Mouse (Mus musculus) cerebellum, adult 2 months (tissue): Measurements from ENCODE around the gene Scamp1. TPM values are rescaled to one million over a fixed set of nuclear protein-coding genes. Genes with fewer than 3 reads are reported as not detected.

Source experiments
- DNase-seq, 2 experiments: peaks; one replicate each; pipeline ENCODE4 v3.0.0; 2021
- H3K27ac ChIP-seq: fragments of 200-500 bp; 2 replicates; pipeline ENCODE4 v1.5.1; 2012; ENCODE audit warnings: low read length, control low read depth, inconsistent platforms; ENCODE audit not compliant: insufficient read depth
- H3K27me3 ChIP-seq: fragments of 200-500 bp; 2 replicates; pipeline ENCODE4 v1.6.1; 2012; ENCODE audit warnings: inconsistent platforms, mild to moderate bottlenecking, low read length, moderate library complexity; ENCODE audit not compliant: control insufficient read depth, insufficient read depth
- H3K4me1 ChIP-seq: fragments of 200-500 bp; 2 replicates; pipeline ENCODE4 v1.6.1; 2011; ENCODE audit warnings: low read length; ENCODE audit not compliant: control insufficient read depth, insufficient read depth
- H3K4me3 ChIP-seq: fragments of 200-500 bp; replicated peaks from 2 replicates; pipeline ENCODE3; 2011; ENCODE audit warnings: mild to moderate bottlenecking, low read depth, low read length, control low read depth; ENCODE audit not compliant: insufficient read depth
- CTCF ChIP-seq: fragments of 200-500 bp; IDR thresholded peaks from 2 replicates; pipeline ENCODE4 v1.5.1; 2011; ENCODE audit warnings: low read depth, mild to moderate bottlenecking, control low read depth, low read length, moderate library complexity, borderline replicate concordance; ENCODE audit not compliant: insufficient read depth
- POLR2A ChIP-seq: fragments of 200-500 bp; IDR thresholded peaks from 2 replicates; pipeline ENCODE4 v1.6.1; 2011; ENCODE audit warnings: low read length, control low read depth, borderline replicate concordance; ENCODE audit not compliant: insufficient read depth
- WGBS: fragments of 180-500 bp; shearing (Covaris S2); methylation state at CpG from one replicate; pipeline ENCODE4 v1.1.7; 2018; 5-methylcytosine and 5-hydroxymethylcytosine counted together
- polyA plus RNA-seq: library from polyadenylated mRNA; depleted of rRNA; stranded (reverse); fragments of >200 nt; gene quantifications from 2 replicates; pipeline ENCODE4 v1.2.3, GENCODE M21; 2012

Gene Scamp1
- polyA plus RNA-seq, 1 experiment = 101 TPM

GRCm38 (mm10) chr13:94212179-94212578 lies 73.5 kb downstream of the Scamp1 start:
- TF ChIP-seq POLR2A (no peak), CTCF (no peak)
- DNase-seq = no peak
- Histone ChIP-seq H3K27ac (no peak overlapping the region), H3K27me3 (no peaks in the 10 kb centered on the region), H3K4me3 (no peak overlapping the region), H3K4me1 (no peaks in the 10 kb centered on the region)
- 97% methylated on average over 2 of the region's 2 CpGs for WGBS

- Histone ChIP-seq H3K27ac (no peak overlapping the region), H3K4me1 (no peaks in the 10 kb centered on the region), H3K27me3 (no peaks in the 10 kb centered on the region), H3K4me3 (no peak overlapping the region)
- 50% methylated on average over 6 of the region's 6 CpGs for WGBS
- no peak for TF ChIP-seq CTCF
- TF ChIP-seq POLR2A = no peak
- DNase-seq = no peak
Observed at GRCm38 (mm10) chr13:94211236-94212119, 74.2 kb downstream of the Scamp1 start.

DNA sequence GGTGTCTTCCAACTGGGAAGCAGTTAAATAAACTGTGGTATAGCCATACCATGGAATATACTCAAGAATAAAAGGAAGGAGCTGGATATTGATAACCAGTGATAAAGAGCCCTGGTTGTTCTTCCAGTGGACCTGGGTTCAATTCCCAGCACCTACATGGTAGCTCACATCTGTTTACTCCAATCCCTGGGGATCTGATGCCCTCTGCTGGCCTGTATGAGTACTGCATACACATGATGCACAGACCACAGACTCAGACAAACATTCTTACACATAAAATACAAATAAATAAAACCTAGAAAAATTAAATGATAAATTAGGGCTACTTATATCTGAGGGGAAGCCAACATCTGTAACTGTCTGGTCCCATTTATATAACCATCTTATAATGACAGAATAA lies 76.8 kb downstream of the Scamp1 start:
- Histone ChIP-seq H3K27ac (no peak overlapping the region), H3K4me3 (no peak overlapping the region), H3K27me3 (no peaks in the 10 kb centered on the region), H3K4me1 (no peaks in the 10 kb centered on the region)
- TF ChIP-seq CTCF = peak; percentile 29
- no peak for TF ChIP-seq POLR2A
- DNase-seq = no peak

GRCm38 (mm10) chr13:94207973-94208372 lies 77.7 kb downstream of the Scamp1 start:
- Histone ChIP-seq H3K4me1 (no peaks in the 10 kb centered on the region), H3K27ac (no peak overlapping the region), H3K27me3 (no peaks in the 10 kb centered on the region), H3K4me3 (no peak overlapping the region)
- 96% methylated on average over 16 of the region's 16 CpGs for WGBS
- TF ChIP-seq POLR2A = no peak
- TF ChIP-seq CTCF = no peak
- DNase-seq = no peak

- Histone ChIP-seq H3K4me1 (no peaks in the 10 kb centered on the region), H3K27ac (no peak overlapping the region), H3K27me3 (no peaks in the 10 kb centered on the region), H3K4me3 (no peak overlapping the region)
- WGBS = 12% methylated on average over 6 of the region's 6 CpGs
- peak; percentile 46 to 63 for DNase-seq
- no peak for TF ChIP-seq POLR2A
- peak; percentile 90 for TF ChIP-seq CTCF
Observed at GRCm38 (mm10) chr13:94205234-94205633, 80.4 kb downstream of the Scamp1 start.

DNA sequence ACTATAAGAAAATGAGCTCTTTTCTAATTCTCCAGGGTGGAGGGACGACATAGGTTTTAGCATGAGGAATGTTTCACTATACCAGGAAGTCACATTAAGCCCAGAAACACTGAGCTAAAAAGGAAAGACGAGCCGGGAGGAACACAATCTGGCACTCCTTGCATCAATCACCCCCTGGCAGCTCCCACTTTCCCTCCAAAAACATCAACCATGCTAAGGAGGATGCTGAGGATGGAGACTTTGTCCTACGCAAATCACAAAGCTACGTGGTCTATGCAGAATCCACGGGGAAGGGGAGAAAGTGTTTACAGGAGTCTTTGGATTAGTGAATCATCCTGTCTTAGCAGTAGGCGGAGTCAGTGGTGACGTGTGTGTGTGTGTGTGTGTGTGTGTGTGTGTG lies 85.8 kb downstream of the Scamp1 start:
- 70% methylated on average over 8 of the region's 8 CpGs for WGBS
- H3K27me3 ChIP-seq = no peaks in the 10 kb centered on the region
- H3K4me1 ChIP-seq = no peaks in the 10 kb centered on the region
- H3K27ac ChIP-seq = no peak overlapping the region
- no peak for TF ChIP-seq POLR2A
- TF ChIP-seq CTCF = no peak
- no peak overlapping the region for H3K4me3 ChIP-seq
- no peak for DNase-seq

- no peak for DNase-seq
- no peaks in the 10 kb centered on the region for H3K27me3 ChIP-seq
- H3K27ac ChIP-seq = no peak overlapping the region
- 92% methylated on average over 6 of the region's 6 CpGs for WGBS
- TF ChIP-seq CTCF (no peak), POLR2A (no peak)
- H3K4me1 ChIP-seq = no peaks in the 10 kb centered on the region
- H3K4me3 ChIP-seq = no peak overlapping the region
Observed at GRCm38 (mm10) chr13:94198616-94199015, 87.0 kb downstream of the Scamp1 start.

DNA sequence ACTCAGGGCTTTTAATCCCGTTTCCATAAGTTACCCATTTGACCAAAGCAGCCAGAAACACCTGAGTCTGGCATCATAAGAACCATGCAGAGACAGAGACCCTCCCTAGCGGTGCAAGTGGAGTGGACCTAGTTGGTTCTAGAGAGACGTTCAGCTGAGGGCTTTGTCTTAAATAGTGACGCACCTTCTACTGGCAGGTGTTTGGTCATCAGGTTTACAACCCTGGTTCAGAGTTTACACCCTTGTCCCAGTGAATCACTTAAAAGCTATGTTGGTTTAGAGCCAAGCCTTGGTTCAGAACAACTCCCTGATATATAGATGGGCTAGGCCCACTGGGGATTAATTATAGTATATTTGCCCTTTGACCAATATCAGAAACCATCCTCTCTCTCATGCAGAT lies 92.4 kb downstream of the Scamp1 start:
- Histone ChIP-seq H3K27me3 (no peaks in the 10 kb centered on the region), H3K27ac (no peak overlapping the region), H3K4me1 (peaks cover 7% of the 10 kb centered on the region), H3K4me3 (no peak overlapping the region)
- TF ChIP-seq CTCF (no peak), POLR2A (no peak)
- WGBS = 79% methylated on average over 4 of the region's 4 CpGs
- DNase-seq = no peak
